Mouse (Mus musculus) CD4-positive, CD25-positive, alpha-beta regulatory T cell, adult 2 months (primary cell): Measurements from ENCODE around the gene Rnf145.

Experiments used
- DNase-seq: peaks from one replicate; pipeline ENCODE4 v3.0.0-alpha.2; 2012; ENCODE audit warnings: low read depth, low spot score

Gene Rnf145

DNA sequence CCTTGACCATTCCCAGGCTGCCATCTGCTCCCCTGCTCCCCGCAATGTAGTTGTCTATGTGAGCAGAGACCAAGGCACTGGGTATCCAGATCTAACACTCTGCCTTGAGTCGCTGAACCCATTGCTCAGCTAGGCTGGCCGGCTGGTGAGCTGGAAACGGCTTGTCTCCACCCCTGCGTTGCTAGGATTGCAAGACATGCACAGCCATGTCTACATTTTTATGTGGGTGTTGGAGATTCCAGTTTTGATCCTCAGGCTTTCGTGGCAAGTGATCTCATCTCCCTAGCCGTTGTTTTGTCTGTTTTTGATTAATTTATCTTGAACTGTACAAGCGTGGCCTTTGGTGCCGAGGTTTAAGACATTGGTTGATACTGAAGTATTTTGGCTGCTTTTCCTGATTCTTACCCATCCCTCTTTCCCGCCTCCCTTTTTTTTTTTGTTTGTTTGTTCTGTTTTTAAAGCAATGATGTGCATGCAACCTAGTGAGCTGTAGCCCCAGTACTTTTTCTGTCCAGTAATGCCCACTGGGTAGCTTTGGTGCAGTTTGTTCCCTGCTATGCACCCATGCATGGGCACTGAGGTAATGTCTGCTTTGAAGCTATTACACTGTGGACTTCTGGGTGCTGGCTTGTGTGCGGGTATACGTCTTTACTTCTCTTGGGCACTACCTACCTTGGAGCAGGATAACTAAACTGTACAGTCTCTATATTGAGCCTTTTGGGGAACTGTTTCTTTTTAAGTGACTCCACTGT lies 16.4 kb downstream of the Rnf145 start:
- no peak for DNase-seq

DNA sequence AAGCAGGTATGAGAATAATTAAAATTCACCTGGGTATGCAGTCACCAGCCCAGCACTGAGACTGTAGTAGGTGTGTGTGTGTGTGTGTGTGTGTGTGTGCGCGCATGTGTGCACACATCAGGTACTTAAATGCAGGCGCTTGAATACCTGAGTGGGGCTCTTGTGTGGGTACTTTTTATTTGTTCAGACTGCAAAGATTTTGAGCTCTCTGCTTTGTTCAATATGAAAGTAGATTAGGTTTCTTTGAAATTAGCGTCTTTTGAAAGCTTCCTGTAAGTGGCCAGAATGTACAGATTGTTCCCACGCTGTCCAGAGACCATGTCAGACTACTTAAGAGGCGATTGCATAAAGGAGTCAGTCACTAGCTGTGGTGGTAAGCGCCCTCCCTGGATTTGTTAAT lies 18.6 kb downstream of the Rnf145 start:
- DNase-seq = no peak

DNA sequence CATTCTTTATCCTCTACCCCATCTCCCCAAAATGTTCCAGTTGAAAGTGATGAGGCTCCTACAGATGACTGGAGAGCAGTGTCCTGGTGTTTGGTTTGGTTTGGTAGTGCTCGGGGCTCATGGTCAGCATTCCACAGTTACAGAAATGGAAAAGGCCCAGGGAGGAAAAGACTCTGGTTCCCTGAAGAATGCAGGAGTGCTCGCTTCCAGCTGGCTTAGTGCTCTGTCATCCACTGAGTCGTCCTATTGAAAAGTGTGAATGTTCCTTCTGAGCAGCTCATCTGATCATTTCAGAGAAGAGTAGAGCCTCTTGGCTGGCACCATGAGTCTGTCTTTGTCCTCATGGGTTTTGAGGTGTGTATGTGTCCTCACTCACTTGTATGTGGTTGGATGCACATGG lies 19.3 kb downstream of the Rnf145 start:
- no peak for DNase-seq

DNA sequence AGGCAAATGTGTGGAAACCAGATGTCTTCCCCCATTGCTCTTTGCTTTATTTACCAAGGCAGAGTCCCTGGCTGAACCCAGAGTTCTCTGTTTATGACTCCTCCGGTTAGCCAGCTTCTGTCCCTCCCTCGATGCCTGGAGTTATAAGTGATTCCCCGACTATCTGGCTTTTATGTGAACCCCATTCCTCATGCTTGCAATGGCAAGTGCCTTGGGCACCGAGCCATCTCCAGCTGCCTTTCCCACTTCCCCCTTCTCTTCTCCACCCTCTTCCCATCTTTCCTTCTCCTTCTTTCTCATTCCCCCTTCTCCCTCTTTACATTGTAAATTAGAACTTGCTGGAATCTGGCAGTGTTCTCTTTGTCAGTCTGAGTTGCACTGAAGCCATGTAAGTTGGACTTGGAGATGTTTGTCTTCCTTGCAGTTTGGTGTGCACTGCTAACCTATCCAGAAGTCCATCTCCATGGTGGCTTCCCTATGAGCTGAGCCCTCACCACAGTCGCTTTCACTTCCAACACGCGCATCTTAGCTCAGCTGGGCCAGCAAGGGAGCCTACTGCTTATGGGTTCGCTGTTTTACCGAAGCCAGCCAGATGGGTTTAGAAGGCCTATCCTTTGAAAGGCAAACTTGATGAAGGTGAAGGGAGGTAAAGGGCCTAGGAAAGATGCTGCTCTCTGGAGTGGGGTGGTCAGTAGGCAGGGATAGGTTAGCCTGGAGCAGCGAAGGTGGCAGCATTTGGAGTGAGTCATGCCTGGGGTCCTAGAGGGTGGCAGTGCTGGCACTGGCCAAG lies 19.9 kb downstream of the Rnf145 start:
- DNase-seq = no peak

DNA sequence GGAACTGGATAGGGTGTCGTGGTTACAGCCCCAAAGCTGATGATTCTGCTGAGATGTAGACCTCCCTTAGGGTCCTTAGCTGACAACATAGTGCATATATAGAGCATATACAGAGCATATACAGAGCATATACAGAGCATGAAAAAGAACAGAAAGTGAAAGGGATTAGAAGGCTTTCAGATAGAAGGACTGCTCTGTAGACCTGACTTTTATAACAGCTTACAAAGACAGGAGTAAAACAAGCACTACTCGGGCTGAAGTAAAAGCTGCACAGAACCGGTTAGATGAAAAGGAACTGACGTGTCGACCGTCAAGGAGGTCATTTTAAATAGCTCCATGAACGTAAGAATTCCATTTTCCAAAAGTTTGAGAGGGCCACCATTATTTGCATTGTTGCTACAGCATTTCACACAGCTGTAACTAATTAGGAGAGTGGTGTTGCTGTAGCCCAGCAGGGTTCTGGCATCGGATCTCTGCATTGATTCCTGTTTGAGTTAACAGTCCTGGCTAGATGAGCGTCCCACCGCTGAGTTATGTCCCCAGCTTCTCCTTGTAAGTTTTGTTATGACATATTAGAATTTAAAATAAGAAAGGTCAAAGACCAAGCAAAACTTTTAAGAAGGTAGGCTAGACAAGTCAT lies 20.6 kb downstream of the Rnf145 start:
- no peak for DNase-seq

DNA sequence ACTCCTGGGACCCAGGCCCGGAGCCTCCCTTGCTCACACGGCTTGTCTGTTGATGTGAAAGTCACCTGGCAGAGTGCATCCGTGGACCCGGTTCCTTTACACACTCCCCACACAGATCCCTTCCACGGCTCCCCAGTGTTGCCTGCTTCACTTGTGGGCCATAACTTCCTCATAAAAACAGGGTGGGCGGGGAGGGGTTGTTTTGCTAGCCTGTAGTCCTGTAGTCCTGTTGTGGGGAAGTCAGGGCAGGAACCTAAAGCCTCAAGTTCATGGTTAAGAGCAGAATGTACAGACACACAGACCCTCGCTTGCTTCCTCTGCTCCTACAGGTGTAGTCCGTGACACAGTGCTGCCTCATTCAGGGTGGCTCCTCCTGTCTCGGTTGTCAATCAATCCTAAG lies 21.5 kb downstream of the Rnf145 start:
- peak; percentile 34 for DNase-seq

DNA sequence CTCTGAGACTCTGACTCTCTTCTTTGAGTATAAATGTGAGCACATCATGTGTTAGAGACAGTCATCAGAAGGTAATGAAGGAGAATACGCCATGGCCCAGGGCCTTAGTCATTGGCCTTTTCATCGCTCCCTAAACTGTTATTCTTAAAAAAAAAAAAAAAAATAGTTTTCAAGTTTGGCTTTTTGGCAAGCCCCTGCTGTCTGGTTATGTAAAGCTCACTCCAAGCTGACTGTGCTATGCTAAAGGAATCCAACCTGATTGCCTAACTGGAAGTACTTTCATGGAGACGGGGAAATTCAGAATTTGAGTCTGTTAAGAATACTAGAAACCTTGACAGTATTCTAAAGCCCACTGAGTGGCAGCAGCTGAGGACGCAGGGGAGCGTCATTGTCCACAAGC lies 22.5 kb downstream of the Rnf145 start:
- DNase-seq = no peak

DNA sequence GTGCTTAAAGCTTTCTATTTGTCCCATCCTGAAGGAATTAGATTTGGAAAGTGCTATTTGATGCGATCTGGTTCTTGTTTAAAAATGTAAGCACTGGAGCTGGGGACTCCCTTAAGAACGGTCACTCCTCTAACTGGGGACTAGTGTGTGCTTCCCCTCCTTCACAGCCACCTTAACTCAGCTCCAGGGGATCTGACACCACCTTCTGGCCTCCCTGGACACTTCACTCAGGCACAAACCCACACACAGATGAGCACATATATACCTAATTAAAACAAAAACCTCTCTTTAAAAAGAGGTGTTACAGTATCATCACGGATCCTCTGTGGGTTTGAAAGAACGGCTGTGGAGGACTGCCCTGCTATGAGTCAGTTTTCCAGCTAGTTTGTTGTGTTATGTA lies 23.0 kb downstream of the Rnf145 start:
- DNase-seq = no peak

DNA sequence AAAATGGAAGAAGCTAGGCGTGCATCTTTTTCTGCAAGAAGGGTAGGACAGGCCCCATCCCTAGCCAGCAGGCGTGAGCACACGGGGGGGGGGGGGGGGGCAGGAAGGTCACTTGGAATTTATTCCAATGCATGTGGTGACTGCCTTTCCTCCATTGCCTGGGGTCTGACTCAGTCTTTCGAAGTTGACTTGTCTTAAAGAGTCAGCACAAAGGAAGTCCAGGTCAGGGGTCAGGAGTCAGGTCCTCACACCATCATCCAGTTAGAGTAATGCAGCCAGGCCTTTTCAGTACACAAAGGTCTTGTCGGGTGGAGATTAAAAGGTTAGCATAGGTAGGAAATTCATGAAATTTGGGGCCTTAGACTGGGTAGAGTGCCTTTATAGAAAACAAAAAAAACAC lies 24.8 kb downstream of the Rnf145 start:
- no peak for DNase-seq

DNA sequence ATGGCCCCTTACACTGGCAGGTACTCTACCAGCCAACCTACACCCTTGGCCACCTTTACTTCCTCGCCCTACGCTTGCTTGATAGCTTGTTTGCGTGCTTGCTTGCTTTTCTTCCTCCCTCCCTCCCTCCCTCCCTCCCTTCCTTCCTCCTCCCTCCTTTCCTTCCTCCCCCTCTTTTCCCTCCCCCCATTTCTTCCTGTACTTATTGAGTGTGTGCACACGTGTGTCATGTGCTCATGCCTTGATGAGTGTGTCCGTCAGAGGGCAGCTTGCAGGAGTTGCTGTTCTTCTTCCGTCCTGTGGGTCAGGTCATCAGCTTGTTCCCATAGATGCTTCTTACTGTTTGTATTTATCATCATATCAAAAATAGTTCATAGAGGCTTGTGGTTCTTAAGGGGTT lies 25.2 kb downstream of the Rnf145 start:
- peak; percentile 63 for DNase-seq

DNA sequence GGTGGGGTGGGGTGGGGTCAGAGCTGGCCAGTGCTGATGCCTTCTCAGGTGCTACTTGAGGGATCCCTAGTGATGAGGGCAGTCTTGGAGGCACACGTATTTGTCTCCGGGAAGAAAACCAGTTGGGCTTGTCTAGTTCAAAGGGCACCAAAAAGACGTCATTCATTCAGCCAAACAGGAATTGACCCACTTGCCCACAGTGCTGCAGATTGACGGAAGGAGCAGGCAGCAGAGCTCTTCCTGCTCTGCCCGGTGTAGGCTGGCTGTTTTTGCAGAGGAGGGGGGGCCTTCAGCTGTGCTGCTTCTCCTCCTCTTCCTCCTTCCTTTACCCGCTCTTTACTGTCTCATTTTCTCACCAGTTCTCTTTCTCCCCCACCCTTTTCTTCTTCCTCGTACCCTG lies 26.4 kb downstream of the Rnf145 start:
- peak; percentile 73 for DNase-seq

DNA sequence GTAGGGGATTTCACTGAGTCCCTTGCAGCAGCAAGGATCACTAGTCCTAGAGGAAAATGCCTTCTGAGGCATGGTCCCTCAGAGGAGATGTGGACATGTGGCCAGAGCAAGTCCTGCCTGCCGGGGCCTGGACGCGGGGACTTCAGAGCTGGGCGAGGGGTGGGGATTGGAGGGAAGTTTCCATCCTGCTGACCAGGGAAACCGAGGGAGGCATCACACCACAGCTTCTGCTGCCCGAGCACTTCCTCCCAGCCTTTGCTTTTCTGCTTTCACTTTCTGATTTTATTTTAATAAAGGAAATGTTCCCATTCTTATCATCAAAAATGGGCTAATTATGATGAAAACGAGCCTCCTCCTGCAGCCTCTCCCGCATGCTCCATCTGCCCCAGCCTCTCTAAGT lies 27.5 kb downstream of the Rnf145 start:
- peak; percentile 31 for DNase-seq

DNA sequence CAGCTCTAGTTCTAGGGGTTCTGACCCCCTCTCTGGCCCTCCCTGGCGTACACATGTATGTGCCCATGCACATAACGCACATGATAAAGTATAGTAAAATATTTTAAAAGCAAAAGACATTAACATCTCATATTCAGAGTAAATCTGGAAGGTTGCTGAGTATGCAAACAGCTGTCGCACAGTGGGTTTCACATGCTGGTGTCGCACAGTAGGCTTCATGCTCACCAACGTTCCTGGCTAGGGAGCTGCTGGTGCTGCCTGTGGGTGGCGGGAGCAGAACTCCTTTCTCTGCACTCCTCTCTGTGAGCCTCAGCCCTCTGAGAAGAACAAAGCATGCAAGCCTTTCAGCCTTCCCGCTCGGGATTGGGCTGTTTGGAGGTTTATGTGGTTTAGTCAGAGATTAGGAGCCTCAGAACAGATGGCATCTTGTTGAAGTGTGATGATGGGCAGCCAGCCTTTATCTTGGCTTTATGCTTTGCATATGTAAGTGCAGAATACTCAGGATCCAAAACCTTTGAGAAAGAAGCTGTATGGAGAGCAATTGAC lies 29.0 kb downstream of the Rnf145 start:
- no peak for DNase-seq

DNA sequence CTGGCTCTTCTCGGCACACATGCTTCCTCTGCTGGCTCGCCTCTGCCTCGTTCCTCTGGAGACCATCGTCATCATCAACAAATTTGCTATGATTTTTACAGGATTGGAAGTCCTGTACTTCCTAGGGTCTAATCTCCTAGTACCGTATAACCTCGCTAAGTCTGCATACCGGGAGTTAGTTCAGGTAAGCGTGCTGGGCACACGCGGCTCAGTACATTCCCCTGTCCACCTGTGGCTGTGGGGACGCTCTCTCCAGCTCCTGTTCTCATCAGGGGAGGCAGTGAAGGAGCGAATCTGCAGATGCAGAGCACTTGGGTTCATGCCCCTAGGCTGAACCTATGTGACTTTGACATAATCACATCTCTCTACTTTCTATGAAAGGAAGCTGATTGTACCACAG lies 30.1 kb downstream of the Rnf145 start:
- no peak for DNase-seq

DNA sequence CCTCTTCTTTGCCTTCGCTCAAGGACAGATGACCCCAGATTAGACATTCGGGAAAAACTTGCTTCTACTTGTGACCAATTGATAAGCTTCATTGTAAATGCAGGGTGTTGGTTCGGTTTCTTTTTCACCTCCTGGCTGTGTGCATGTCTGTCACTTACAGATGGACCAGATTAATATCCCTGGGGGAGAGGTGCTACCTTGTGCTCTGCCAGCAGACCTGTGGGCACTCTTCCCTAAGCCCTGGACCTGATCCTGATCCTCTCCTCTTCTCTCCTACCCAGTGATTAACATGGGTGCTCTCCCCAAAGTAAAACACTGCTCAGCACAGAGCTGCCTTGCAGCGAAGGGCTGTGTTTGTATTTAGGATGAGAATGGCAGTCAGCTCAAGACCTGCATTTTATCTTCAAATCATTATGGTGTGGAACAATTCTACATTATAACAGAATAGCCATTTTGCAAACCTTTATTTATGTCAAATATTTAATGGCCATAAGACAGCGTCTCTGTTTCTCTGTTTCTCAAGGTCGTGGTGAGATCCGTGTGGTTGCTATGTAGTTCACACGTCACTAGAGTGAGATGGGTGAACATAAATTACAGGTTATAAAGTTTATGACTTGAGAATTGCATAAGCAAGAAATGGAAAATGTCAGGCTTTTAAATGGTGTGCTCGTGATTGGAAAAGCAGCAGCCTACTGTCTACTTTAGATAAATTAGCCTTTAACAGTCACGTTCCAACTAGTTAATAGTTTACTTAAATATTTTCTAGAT lies 30.9 kb downstream of the Rnf145 start:
- DNase-seq = no peak

DNA sequence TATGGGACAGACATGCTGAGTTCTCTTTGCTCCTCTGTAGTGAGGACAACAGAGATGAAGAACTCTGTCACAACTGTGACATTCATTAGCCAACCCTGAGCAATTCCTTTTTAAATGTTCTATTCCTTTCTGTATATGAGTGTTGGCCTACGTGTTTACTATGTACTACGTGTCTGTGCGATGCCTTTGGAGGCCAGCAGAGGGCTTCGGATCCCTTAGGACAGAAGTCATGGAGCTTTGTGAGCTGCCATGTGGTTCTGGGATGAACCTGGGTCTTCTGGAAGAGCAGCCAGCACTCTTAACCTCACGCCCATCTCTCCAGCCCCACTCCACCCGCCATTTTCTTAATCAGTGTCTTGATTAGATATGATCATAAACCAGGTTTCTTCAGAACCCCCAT lies 32.2 kb downstream of the Rnf145 start:
- no peak for DNase-seq

DNA sequence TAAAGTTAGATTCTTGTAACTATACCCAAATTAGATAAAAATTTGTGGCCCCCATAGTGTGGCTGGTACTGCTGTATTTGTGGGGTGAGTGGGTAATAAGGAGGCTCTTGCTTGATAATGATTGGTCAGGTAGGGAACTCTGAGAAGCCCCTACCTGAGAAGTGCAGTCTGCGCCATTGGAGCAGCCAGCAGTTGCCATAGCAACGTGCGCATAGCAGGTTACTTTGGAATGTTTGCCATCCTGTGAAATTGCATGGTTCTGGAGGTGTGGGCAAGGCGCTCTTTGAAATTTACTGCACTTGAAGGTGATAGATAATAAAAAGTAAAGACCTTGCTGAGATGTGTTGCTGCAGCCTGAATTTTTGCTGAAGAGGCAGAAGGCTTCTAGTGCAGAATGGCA lies 35.6 kb downstream of the Rnf145 start:
- DNase-seq = no peak

DNA sequence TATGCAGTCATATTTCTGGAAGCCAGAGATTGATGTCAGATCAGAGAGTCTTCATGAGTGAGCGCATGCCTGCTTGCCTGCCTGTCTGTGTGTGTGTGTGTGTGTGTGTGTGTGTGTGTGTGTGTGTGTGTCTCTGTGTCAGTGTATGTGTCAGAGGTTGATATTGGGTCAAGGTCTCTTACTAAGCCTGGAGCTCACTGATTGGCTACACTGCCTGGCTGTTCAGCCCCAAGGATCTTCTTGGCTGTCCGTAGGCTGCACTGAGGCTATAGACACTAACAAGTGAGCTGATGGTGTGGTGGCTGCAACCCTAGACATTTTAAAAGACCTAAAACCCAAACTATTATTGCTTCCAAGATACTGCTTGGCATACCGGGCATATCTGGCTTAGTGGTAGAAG lies 39.8 kb downstream of the Rnf145 start:
- no peak for DNase-seq

DNA sequence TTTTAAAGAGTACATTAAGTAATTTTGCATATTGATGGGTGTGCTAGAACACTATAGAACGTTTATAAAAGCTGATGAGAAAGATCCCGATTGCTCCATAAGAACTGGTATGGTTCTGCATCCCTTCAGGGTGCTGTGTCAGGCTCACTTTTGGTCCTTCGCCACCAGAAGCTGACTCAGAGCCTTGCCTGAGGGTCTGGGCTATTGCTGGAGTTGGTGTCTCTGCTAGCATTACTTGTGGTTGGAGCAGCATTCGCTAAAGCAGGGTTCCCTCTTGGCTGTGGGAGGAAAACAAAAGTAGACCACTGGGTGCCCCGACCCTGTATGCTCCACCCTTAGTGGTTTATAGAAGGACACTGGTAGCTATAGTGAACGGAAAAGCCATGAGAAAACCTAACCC lies 40.7 kb downstream of the Rnf145 start:
- no peak for DNase-seq

DNA sequence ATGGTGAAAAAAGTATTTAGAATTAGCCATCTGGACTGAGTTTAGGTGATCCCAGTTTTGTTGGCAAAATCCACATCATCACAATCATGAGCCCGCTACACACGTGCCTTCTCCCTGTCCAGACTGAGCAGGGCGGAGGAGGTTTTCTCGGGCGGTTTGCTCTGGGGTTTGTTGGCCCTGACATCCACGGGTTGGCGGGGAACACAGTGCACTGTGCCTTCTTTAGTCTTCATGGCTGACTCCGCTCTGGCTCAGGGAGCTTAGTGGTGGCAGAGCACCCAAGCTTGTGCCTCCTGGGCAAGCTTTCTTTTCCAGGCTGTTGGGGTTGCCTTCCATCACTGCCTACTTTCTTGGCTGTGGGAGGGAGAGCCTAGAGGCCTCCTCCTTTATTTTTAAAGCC lies 41.6 kb downstream of the Rnf145 start:
- DNase-seq = no peak

DNA sequence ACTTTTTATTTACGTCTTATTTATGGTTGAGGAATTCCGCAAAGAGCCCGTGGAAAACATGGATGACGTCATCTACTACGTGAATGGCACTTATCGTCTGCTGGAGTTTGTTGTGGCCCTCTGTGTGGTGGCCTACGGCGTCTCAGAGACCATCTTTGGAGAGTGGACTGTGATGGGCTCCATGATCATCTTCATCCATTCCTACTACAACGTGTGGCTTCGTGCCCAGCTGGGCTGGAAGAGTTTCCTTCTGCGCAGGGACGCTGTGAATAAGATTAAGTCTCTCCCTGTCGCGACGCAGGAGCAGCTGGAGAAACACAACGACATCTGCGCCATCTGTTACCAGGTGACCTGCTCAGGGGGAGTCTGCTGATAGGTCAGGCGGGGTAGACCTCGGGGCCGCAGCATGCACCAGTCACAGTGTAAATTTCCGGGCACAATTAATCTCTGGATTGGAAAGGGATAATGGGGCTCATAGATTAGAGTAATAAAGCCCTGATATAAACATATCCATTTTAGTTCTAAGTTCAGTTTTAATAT lies 42.8 kb downstream of the Rnf145 start:
- no peak for DNase-seq
